Mouse (Mus musculus) layer of hippocampus, adult 6 months (tissue): ENCODE data around the gene Camta2. TPM values are rescaled to one million over a fixed set of nuclear protein-coding genes. Genes with fewer than 3 reads are reported as not detected.

ENCODE experiments used
- long read RNA-seq, 2 experiments: library from polyadenylated mRNA; unstranded; transcript quantifications; one replicate each; pipeline ENCODE4 v2.0.0; 2019 to 2020
- microRNA-seq: library from miRNA; unstranded; fragments of <30 nt; microRNA quantifications from one replicate; pipeline ENCODE4 v1.2.0, GENCODE M21; 2020
- polyA plus RNA-seq: library from polyadenylated mRNA; unstranded; fragments of <200 nt; fragmentation: Nextera tagmentation; gene quantifications from 2 replicates; pipeline ENCODE4 v1.2.3, GENCODE M21; 2021

Gene Camta2
- polyA plus RNA-seq: 105 and 127 TPM in 2 replicates
- long read RNA-seq, experiment 1, partial matches to known transcripts: 27 of 41 reads
- long read RNA-seq, experiment 1, other reads (novel, unspliced or antisense): 14 of 41 reads
- long read RNA-seq, experiment 2, full-length matches to known transcripts: 6 of 292 reads
- long read RNA-seq, experiment 2, partial matches to known transcripts: 131 of 292 reads
- long read RNA-seq, experiment 2, other reads (novel, unspliced or antisense): 155 of 292 reads

DNA sequence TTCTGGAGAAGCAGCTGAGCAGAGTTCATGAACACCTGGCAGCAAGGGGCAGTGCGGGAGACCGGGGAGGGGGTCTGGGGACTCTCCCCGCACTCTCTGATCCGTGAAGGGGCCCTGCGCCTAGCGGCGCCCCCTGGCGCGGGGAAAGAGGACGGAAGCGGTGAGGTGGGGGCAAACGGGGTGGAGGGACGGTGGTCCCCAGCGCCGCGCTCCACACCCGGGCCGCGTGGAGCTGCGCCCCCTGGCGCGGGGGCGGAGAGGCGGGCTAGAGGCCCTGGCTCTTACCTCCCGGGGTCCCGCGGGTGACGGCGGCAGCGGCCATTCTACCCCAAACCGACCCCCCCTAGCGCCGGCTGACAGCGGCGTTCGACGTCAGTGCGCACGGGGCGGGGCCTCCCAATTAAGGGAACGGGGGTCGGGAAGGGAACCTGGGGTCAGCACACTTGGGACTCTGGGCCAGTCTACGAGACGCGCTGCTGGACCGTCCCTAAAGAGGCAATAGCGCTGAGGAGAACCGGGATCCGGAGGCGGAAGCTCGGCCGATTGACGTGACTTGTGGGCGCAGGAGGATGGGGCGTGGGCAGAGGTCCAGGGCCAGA, at the start of gene Camta2:
TSS of gene Camta2 (minus strand) at position 505 of the 599 bp plus-strand sequence.

DNA sequence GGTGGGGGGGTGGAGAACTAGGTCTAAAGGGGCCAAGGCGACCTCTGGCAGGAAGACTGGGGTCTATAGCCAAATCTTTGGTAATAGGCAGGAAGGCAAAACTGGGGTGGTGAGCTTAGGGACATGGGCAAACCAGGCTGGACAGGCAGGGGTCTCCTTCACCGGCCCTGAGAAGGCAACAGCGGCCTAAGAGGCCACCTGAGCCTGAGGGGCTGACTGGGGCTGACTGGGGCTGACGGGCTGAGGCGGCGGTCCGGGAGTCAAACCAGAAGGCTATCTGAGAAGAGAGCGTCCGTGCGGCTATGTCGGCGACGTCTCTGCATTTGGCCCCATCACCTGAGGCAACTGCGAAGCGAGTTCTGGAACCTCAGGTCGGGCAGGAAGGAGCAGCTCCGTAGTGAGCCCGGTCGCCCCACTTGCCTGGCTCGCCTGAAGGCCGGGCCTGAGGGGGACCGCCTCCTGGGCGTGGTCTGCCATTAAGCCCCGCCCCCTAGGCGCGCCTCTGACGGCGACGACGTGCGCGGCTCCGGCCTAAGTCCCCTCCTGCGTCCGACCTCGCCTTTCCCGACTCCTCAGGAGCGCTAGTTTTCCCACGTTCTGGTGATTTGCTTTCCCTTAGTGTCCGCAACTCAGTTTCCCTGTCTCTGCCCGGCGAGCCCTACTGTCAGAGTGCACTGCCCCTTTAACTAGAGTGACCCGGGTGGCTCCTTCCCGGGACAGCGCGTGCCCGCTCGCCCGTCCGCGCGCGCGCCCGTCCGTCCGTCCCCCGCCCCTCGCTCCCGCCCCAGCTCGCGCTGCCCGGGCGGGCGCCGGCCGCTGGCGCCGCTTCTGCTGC, 12.0 kb upstream of the Camta2 start, which contains the start of the genes Inca1 and Kif1c:
TSS of gene Inca1 (minus strand) at position 434 of the 835 bp plus-strand sequence.
TSS of gene Kif1c (plus strand) at position 827 of the 835 bp plus-strand sequence.

DNA sequence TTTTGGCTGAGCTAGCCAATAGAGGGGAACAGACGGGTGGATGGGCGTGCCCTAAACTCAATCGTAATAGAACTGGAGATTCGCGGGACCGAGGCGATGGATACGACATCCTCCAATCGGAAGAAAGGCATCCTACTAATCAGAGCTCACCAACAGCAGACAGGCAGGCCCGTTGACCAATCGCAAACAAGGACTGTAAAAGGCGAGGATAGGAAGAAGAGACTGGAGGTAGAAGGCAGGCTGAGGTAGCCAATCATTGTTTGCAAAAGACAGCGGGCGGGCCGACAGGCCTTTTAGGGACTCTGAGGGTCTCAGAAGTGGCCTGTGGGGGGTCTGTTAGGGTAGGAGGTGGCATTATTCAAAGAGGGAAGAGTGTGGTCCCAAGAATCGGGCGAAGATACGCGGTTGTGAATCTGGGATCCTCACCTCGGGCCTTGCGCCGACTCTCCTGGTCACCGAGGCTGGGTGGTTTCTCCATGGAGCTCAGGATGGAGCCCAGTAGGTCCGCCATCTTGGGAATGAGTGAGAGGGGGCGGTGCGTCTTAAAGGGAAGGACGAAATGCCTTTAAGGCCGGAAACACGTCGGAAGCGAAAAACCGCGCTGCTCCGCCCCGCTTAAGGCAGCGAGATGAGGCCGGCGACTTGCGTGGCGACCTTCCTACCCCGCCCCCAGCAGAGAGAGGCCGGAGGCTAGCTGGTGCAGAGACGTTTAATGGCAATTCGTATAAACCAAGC, 19.0 kb downstream of the Camta2 start, which contains the start of gene Spag7:
TSS of gene Spag7 (minus strand) at position 646 of the 735 bp plus-strand sequence.

DNA sequence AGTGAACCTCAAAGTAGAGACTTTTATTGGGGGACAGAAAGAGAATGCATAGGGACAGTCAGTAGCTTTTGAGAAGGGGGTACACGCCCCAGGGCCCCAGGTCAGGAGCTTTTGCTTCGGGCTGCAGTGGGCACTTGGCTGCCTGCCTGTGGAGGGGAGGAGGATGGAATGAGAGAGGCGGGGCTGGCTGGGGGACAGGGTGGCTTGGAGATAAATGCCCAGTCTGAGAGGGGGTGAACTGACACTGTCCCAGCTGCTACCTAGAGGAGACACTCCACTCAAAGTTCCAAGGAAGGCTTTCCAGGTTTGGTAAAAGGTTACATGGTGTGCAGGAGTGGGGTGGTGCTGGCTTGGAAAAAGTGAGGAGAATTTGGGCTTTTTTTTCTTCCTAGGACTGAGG, 30.9 kb downstream of the Camta2 start, which contains the start of gene Eno3:
TSS of gene Eno3 (plus strand) at position 239 of the 400 bp plus-strand sequence.

DNA sequence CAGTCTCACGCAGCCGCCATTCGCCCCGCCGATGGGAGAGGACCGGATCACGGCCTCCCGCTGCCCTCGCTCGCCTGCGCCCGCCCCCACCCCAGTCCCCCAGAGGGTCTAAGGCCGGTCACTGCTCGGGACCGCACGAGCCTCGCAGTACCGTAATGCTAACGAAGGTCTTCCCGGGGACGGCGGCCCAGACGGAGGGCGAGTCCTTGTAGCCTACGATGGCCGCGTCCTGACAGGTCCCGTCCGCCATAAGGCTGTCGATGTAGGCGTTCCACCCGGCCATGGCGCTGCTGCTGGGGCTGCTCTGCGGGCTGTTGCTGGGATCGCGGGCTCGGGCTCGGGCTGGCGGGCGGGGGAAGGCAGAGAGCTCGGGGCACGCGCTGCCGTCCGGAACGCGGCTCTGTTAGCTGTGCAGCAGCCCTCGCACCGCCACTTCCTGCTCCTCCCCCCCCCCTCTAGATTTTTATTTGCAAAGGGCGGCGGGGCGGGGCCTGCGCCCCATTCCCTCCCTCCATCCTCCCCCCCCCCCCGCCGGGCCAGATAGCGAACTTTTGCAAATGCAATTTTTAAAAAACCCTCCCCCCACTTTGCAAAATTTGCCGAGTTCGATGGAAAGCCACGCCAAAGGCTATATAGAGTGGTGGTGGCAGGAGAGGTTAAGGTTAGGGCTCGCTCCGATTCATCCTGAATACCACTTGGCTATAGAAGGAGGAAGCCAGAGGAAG, 33.5 kb downstream of the Camta2 start, which contains the start of gene Pfn1:
TSS of gene Pfn1 (minus strand) at position 447 of the 725 bp plus-strand sequence.

DNA sequence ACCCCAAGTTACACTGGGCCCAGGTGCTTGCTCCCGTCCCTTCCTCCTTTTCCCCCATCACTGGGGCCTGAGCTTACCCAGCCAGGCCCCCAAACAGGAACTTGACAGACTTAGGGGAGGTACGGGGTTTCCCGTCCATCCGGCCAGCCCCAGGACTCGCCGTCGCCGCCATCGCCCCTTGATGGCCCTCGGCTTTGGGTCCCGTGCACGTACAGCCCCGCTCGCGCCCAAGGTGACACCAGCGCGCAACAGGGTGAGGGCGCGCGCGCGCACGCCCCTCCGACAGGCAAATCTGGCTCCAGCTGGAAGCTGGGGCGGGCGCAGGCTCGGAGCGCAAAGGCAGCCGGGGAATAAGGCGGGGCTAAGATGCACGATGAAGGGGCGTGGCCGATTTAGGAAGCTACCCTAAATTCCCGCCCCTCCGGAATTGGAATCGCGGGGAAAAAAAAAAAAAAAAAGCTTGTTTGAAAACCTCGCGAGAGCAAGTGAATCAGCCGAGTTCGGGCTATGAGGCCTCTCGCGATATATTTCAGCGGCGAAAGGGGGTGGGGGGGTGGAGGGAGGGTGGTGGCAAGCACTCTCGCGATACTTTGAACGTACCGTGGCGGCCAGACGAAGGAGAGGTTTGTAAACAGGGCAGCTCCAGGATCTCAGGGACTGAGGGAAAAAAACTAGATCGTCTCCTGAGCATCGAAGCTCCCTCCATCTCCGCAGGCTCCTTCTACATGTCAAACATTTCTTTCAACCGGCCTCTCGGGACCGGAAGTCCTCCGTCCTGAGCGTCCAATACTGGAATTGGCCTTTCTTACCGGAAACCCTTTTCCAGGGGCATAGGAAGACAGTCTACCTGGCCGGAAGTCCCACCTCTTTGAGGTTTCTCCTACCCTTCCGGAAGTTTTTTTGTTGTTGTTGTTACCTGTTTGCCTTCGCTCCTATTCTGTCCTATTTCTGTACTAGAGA, 40.9 kb downstream of the Camta2 start, which contains the start of the genes Rnf167 and Slc25a11:
TSS of gene Rnf167 (plus strand) at position 545 of the 960 bp plus-strand sequence.
TSS of gene Slc25a11 (minus strand) at position 789 of the 960 bp plus-strand sequence.

DNA sequence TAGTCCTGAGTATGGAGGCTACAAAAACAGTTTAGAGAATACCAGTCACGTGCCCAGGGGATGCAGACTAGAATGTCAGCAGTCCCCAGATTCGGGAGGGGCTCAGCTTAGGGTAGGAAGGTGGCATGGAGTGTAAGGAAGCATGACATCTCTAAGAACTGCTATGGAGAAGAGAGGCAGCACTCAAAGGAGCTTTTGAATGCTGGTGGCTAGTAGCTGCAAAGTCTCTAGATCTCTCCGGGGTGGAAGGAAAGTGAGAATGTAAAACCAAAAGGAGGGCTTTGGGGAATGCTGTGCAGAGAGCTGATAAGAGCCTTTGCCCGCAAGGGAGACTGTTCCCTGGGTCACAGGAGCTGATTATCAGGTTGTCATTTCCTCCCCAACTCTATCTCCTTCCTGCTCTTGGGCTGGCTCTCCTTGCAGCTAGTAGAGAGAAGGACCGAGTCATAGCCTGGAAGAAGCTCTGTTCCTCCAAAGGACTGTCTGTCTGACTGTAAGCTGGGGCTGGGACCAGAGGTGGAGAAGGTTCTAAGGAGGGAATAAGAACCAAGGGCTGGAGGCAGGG, 49.1 kb downstream of the Camta2 start, which contains the start of gene Gp1ba:
TSS of gene Gp1ba (plus strand) at position 409 of the 565 bp plus-strand sequence.

Small RNA genes within 50 kb of the gene (microRNA-seq; reads per million reads assigned to microRNA genes)
- not detected for gene Mir6925

Other genes starting within 250 kb of the Camta2 start
- gene Med11, start 236.2 kb downstream of the Camta2 start, polyA plus RNA-seq: 19.1 and 19.8 TPM in 2 replicates
- gene Zmynd15, start 228.7 kb downstream of the Camta2 start, polyA plus RNA-seq: 0.06 and 0.13 TPM in 2 replicates
- gene Cxcl16, start 228.1 kb downstream of the Camta2 start, polyA plus RNA-seq: 1.9 and 3.4 TPM in 2 replicates
- 0.62 and 0.80 TPM in 2 replicates for gene Tm4sf5, start 182.9 kb downstream of the Camta2 start, polyA plus RNA-seq
- gene Vmo1, start 173.5 kb downstream of the Camta2 start, polyA plus RNA-seq: 0.30 and 0.39 TPM in 2 replicates
- 0.11 TPM in 2 replicates for gene Gltpd2, start 168.9 kb downstream of the Camta2 start, polyA plus RNA-seq
- gene Psmb6, start 162.7 kb downstream of the Camta2 start, polyA plus RNA-seq: 615 and 656 TPM in 2 replicates
- gene Gm40193, start 155.2 kb downstream of the Camta2 start, polyA plus RNA-seq: not detected in 2 replicates
- gene Pld2, start 148.0 kb downstream of the Camta2 start, polyA plus RNA-seq: 7.8 and 8.6 TPM in 2 replicates
- 25.4 and 30.5 TPM in 2 replicates for gene Mink1, start 125.2 kb downstream of the Camta2 start, polyA plus RNA-seq
- not detected in 2 replicates for gene 4930544D05Rik, start 72.3 kb downstream of the Camta2 start, polyA plus RNA-seq
- gene Chrne, start 68.9 kb downstream of the Camta2 start, polyA plus RNA-seq: 0.31 TPM in 1 of 2 replicates, not detected in the other
- gene Gp1ba, start 49.0 kb downstream of the Camta2 start, polyA plus RNA-seq: 0.11 and 0.15 TPM in 2 replicates
- 98.0 and 122 TPM in 2 replicates for gene Rnf167, start 40.9 kb downstream of the Camta2 start, polyA plus RNA-seq
- gene Slc25a11, start 40.6 kb downstream of the Camta2 start, polyA plus RNA-seq: 202 and 213 TPM in 2 replicates
- gene Pfn1, start 33.5 kb downstream of the Camta2 start, polyA plus RNA-seq: 531 and 655 TPM in 2 replicates
- 4.7 and 5.0 TPM in 2 replicates for gene Eno3, start 30.9 kb downstream of the Camta2 start, polyA plus RNA-seq
- gene Spag7, start 18.7 kb downstream of the Camta2 start, polyA plus RNA-seq: 74.2 and 84.7 TPM in 2 replicates
- gene Inca1, start 12.1 kb upstream of the Camta2 start, polyA plus RNA-seq: 5.2 and 5.7 TPM in 2 replicates
- gene Kif1c, start 12.4 kb upstream of the Camta2 start, polyA plus RNA-seq: 0.90 and 1.3 TPM in 2 replicates
- gene Zfp3, start 76.1 kb upstream of the Camta2 start, polyA plus RNA-seq: 12.9 and 14.9 TPM in 2 replicates
- gene Scimp, start 124.5 kb upstream of the Camta2 start, polyA plus RNA-seq: 0.13 and 0.26 TPM in 2 replicates
- gene Rabep1, start 156.7 kb upstream of the Camta2 start, polyA plus RNA-seq: 79.5 and 90.5 TPM in 2 replicates